Mouse (Mus musculus): ENCODE measurements at regions not wholly inside any gene's neighbourhood (a gene's known extent, or its start where the extent isn't known, plus 50 kb on each side); places are given as distances from the start of the nearest gene placed in this dataset.
A peak's percentile ranks its signal among the peaks of the same experiment; 100 is the strongest.

DNA sequence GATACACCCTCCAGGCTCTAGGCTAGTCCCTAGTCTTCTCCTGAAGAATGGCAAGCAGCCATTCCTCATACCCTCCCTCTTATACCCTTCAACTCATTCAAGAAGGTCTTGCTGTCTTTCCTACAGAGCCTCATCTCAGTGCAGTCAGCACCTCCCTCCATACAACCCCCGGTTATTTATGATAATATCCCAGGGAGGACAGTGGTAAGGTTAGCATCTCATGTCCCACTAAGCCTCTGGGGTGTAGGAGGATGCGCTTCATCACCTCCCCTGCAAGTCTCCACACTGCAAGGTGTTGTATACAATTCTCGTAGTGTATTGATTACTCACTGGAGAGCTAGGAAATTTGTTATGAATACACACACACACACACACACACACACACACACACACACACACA, 80.2 kb upstream of the Shisa6 start:
- ATAC-seq (no peak), DNase-seq (ENCODE audit: low spot score) (no peak)
- Histone ChIP-seq H3K36me3 (ENCODE audit: insufficient read depth, low read length) (no peaks in the 10 kb centered on the region), H3K4me3 (ENCODE audit: low read depth, low read length) (no peak overlapping the region), H3K27me3 (replicated peaks; ENCODE audit: insufficient read depth, low read length) (no peaks in the 10 kb centered on the region), H3K4me1 (ENCODE audit: insufficient read depth, low read depth, low read length) (no peaks in the 10 kb centered on the region), H3K4me2 (replicated peaks; ENCODE audit: low read depth, low read length) (no peak overlapping the region), H3K27ac (ENCODE audit: low read length) (no peak overlapping the region), H3K9ac (replicated peaks; ENCODE audit: low read depth) (no peak overlapping the region), H3K9me3 (ENCODE audit: low read length) (no peaks in the 10 kb centered on the region)
- 70% methylated on average over 3 of the region's 3 CpGs for WGBS
- TF ChIP-seq EP300 (IDR thresholded peaks at IDR 0.05) (no peak), CTCF (IDR thresholded peaks at IDR 0.05) (no peak)

DNA sequence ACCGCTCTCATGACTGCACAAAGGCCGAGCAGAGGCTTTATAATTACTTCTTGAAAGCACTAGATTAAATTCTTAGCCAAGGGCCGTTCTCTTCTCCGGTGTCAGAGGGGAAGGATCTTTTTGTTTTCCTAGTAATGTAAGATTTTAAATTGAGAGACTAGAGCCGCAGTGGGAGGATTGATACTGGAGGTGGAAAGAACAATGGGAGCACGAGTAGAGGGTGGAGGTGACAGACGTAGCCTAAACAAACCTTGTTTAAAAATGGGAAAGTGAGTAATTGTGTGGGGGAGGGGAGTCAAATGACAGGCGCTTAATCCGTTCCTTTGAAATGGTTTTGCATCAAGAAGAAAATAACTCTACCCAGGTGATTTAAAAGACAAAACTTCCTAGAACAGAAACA, 80.9 kb upstream of the Shisa6 start:
- H3K9me3 ChIP-seq (ENCODE audit: low read length): no peaks in the 10 kb centered on the region
- DNase-seq (ENCODE audit: low spot score): no peak
- H3K4me3 ChIP-seq (ENCODE audit: low read depth, low read length): no peak overlapping the region
- WGBS: 28% methylated on average over 9 of the region's 9 CpGs
- no peak for ATAC-seq
- H3K27me3 ChIP-seq (replicated peaks; ENCODE audit: insufficient read depth, low read length): no peaks in the 10 kb centered on the region
- no peaks in the 10 kb centered on the region for H3K4me1 ChIP-seq (ENCODE audit: insufficient read depth, low read depth, low read length)
- no peak overlapping the region for H3K9ac ChIP-seq (replicated peaks; ENCODE audit: low read depth)
- no peak overlapping the region for H3K27ac ChIP-seq (ENCODE audit: low read length)
- TF ChIP-seq EP300 (IDR thresholded peaks at IDR 0.05) (no peak), CTCF (IDR thresholded peaks at IDR 0.05) (no peak)
- H3K4me2 ChIP-seq (replicated peaks; ENCODE audit: low read depth, low read length): no peak overlapping the region
- no peaks in the 10 kb centered on the region for H3K36me3 ChIP-seq (ENCODE audit: insufficient read depth, low read length)

DNA sequence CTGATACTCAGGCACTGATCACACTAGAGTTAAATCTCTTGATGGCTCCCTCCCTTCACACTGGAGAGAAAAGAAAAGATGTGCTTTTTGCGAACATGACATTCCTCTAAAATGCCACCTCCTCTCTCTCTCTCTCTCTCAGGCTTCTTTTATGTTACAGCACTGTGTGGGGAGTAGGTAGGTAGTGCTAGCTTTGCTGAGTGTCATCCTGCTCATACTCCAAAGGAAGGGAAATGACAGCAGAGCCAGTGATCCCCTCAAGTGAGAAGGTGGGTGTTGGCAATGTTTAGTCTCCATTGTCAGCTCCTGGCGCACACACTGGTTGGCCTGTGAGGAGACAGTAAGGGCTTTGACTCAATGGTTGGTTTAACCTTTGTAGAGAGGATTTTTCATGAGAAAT, 84.0 kb upstream of the Shisa6 start:
- Histone ChIP-seq H3K27ac (ENCODE audit: low read length) (no peak overlapping the region), H3K27me3 (replicated peaks; ENCODE audit: insufficient read depth, low read length) (no peaks in the 10 kb centered on the region), H3K4me3 (ENCODE audit: low read depth, low read length) (no peak overlapping the region), H3K9ac (replicated peaks; ENCODE audit: low read depth) (no peak overlapping the region), H3K4me2 (replicated peaks; ENCODE audit: low read depth, low read length) (no peak overlapping the region), H3K9me3 (ENCODE audit: low read length) (no peaks in the 10 kb centered on the region), H3K36me3 (ENCODE audit: insufficient read depth, low read length) (no peaks in the 10 kb centered on the region), H3K4me1 (ENCODE audit: insufficient read depth, low read depth, low read length) (no peaks in the 10 kb centered on the region)
- TF ChIP-seq CTCF (IDR thresholded peaks at IDR 0.05): no peak
- no peak for TF ChIP-seq EP300 (IDR thresholded peaks at IDR 0.05)
- 73% methylated on average over 2 of the region's 2 CpGs for WGBS
- ATAC-seq (no peak), DNase-seq (ENCODE audit: low spot score) (no peak)

DNA sequence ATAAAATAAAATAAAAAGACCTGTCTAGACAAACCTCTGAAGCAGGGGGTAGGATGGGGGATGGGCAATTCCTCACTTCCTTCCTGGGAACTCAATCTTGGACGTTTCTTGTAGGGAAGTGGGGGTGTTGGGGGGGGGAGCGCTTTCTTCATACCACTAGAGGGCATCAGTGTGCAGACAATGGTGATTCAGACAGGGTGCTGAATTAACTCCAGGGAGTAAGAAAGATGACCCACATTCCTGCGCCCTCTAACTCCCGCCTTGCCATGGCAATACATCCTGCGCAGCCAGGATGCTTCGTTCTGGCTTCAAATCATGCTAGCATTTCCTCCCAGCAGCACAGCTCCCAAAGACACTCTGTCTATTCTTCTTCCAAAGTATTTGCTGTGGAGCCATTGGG, 87.4 kb upstream of the Shisa6 start:
- DNase-seq (ENCODE audit: low spot score): peak; percentile 32
- no peak overlapping the region for H3K9ac ChIP-seq (replicated peaks; ENCODE audit: low read depth)
- no peak overlapping the region for H3K4me3 ChIP-seq (ENCODE audit: low read depth, low read length)
- H3K27ac ChIP-seq (ENCODE audit: low read length): no peak overlapping the region
- TF ChIP-seq CTCF (IDR thresholded peaks at IDR 0.05) (peak; percentile 71), EP300 (IDR thresholded peaks at IDR 0.05) (no peak)
- no peaks in the 10 kb centered on the region for H3K4me1 ChIP-seq (ENCODE audit: insufficient read depth, low read depth, low read length)
- no peaks in the 10 kb centered on the region for H3K27me3 ChIP-seq (replicated peaks; ENCODE audit: insufficient read depth, low read length)
- H3K9me3 ChIP-seq (ENCODE audit: low read length): no peaks in the 10 kb centered on the region
- ATAC-seq: no peak
- H3K4me2 ChIP-seq (replicated peaks; ENCODE audit: low read depth, low read length): no peak overlapping the region
- no peaks in the 10 kb centered on the region for H3K36me3 ChIP-seq (ENCODE audit: insufficient read depth, low read length)
- 14% methylated on average over 6 of the region's 6 CpGs for WGBS

DNA sequence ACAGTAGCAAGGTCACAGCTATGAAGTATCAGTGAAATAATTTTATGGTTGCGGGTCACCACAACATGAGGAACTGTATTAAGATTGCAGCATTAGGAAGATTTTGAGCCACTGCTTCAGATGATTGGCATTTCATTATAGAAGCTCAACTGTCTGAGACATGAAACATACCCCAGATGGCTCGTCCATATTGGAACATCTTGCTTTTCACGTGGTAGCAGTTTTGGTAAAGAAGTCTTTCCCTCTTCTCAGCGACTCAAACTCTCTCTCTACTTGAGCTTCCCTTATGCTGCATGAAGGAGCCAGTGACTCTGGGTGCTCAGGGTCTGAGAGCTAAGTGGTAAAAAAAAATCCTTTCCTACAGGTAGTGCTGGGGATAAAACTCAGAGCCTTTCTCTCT, 99.7 kb upstream of the Shisa6 start:
- Histone ChIP-seq H3K36me3 (ENCODE audit: insufficient read depth, low read length) (no peaks in the 10 kb centered on the region), H3K4me1 (ENCODE audit: insufficient read depth, low read depth, low read length) (no peaks in the 10 kb centered on the region), H3K27ac (ENCODE audit: low read length) (no peak overlapping the region), H3K4me3 (ENCODE audit: low read depth, low read length) (no peak overlapping the region), H3K4me2 (replicated peaks; ENCODE audit: low read depth, low read length) (no peak overlapping the region), H3K27me3 (replicated peaks; ENCODE audit: insufficient read depth, low read length) (no peaks in the 10 kb centered on the region), H3K9ac (replicated peaks; ENCODE audit: low read depth) (no peak overlapping the region), H3K9me3 (ENCODE audit: low read length) (no peaks in the 10 kb centered on the region)
- ATAC-seq (no peak), DNase-seq (ENCODE audit: low spot score) (no peak)
- no peak for TF ChIP-seq EP300 (IDR thresholded peaks at IDR 0.05)
- TF ChIP-seq CTCF (IDR thresholded peaks at IDR 0.05): no peak
- WGBS: 86% methylated on average over 4 of the region's 4 CpGs

DNA sequence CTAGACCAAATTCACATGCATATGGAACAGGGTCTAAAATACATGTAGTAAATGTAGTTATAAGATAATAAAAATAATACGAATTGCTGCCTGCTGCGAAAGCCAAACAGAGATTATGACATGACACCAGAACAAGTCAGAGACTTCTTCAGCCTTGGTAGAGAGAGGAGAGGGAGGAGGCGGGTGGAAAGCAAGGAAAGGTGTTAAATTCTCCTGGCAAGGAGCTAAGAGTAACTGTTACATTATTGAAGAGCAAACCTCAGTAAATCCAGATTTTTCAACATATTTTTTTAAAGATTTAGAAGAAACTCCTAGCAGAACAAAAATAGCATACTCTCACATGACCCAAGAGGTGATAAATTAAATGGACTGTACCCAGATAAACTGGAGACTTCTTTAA, 131.0 kb upstream of the Shisa6 start:
- ATAC-seq (no peak), DNase-seq (ENCODE audit: low spot score) (no peak)
- 80% methylated on average over 3 of the region's 3 CpGs for WGBS
- TF ChIP-seq EP300 (IDR thresholded peaks at IDR 0.05): no peak
- no peak for TF ChIP-seq CTCF (IDR thresholded peaks at IDR 0.05)
- Histone ChIP-seq H3K9me3 (ENCODE audit: low read length) (no peaks in the 10 kb centered on the region), H3K36me3 (ENCODE audit: insufficient read depth, low read length) (no peaks in the 10 kb centered on the region), H3K9ac (replicated peaks; ENCODE audit: low read depth) (no peak overlapping the region), H3K27ac (ENCODE audit: low read length) (no peak overlapping the region), H3K27me3 (replicated peaks; ENCODE audit: insufficient read depth, low read length) (no peaks in the 10 kb centered on the region), H3K4me3 (ENCODE audit: low read depth, low read length) (no peak overlapping the region), H3K4me2 (replicated peaks; ENCODE audit: low read depth, low read length) (no peak overlapping the region), H3K4me1 (ENCODE audit: insufficient read depth, low read depth, low read length) (no peaks in the 10 kb centered on the region)

DNA sequence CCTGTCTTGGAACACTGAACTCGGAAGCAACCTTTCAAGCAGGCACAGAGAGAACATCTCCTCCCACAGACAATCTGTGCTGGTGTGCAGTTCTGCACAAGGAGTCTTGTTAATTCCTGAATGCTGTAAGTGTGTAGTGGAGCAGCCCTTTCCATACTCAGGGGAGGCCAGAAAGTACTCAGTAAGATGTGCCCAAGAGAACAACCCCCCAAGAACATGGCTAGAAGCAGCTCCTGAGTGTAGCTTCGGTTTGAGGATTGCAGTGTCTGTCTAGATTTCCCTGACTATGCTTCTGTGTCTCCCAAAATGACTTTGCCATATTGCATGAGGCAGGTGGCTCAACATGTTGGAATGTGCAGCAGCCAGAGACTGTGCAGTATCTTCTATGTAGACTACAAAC, 148.8 kb upstream of the Shisa6 start:
- DNase-seq (ENCODE audit: low spot score): no peak
- Histone ChIP-seq H3K9ac (replicated peaks; ENCODE audit: low read depth) (no peak overlapping the region), H3K9me3 (ENCODE audit: low read length) (no peaks in the 10 kb centered on the region), H3K27me3 (replicated peaks; ENCODE audit: insufficient read depth, low read length) (no peaks in the 10 kb centered on the region), H3K4me2 (replicated peaks; ENCODE audit: low read depth, low read length) (no peak overlapping the region), H3K27ac (ENCODE audit: low read length) (no peak overlapping the region), H3K4me1 (ENCODE audit: insufficient read depth, low read depth, low read length) (no peaks in the 10 kb centered on the region), H3K4me3 (ENCODE audit: low read depth, low read length) (no peak overlapping the region), H3K36me3 (ENCODE audit: insufficient read depth, low read length) (no peaks in the 10 kb centered on the region)
- TF ChIP-seq EP300 (IDR thresholded peaks at IDR 0.05) (no peak), CTCF (IDR thresholded peaks at IDR 0.05) (no peak)
- ATAC-seq: no peak
- 53% methylated on average over 2 of the region's 2 CpGs for WGBS
